Mouse (Mus musculus) thymus, adult 2 months (tissue): ENCODE results near the gene Slc35g1.

ENCODE experiments used
- CTCF ChIP-seq: fragments of 200-500 bp; IDR thresholded peaks from 2 replicates; pipeline ENCODE4 v1.5.1; 2012; ENCODE audit warnings: mild to moderate bottlenecking, control low read depth, low read length, moderate library complexity, borderline replicate concordance; ENCODE audit not compliant: control insufficient read depth, poor library complexity, insufficient read depth; ENCODE audit errors: extremely low read depth
- POLR2A ChIP-seq: fragments of 200-500 bp; IDR thresholded peaks from 2 replicates; pipeline ENCODE4 v1.6.1; 2012; ENCODE audit warnings: mild to moderate bottlenecking, low read length, control low read depth, moderate library complexity; ENCODE audit not compliant: control insufficient read depth, poor library complexity, insufficient read depth; ENCODE audit errors: extremely low read depth

DNA sequence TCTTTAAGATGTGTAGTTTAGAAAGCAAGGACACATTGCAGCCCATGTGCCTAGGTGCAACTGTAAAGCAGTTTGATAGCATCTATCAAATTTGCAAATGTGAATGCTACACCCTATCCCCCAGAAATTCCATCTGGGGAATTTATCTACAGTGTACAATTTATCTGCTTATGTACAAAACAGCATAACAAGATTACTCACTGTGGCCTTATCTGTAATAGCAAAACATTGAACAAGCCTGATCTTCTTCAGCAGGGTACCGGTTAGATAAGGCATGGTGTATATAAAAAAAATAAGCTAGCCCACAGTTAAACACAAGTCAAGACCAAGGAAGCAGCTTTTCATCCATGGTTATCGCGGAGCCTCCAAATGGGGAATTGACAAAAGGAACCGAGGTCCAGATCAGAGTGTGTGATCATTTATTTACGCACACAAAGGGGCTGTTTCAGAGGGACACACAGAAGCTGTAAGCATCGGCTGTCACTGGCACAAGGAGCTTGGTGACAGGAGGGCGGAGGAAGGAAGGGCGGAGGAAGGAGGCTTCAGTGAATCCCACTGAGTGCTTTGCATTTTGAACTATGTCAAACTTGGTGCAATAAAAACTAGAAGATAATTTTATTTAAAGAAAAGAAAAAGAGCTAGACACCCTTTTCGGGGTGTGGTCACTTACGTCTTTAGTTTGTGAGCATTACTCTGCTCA, 14.7 kb downstream of the Slc35g1 start:
- TF ChIP-seq CTCF (no peak), POLR2A (no peak)
